In genomic region chr10:42211407-42211806, GRCm38 (mm10) we compare ENCODE assay signal across 13 mouse cellular contexts.
A peak's percentile ranks its signal among the peaks of the same experiment; 100 is the strongest.
DNase-seq lines count a peak whose midpoint lies in the region; ATAC-seq lines count a peak whose summit lies in the region.
"Had no signal": no experiment of that assay in that cellular context is flagged by ENCODE, and none has a peak within 500 bp of the region (broad histone marks: within the 10 kb centered on the region; RNA-seq: fewer than 3 reads in every experiment).

No protein-coding gene starts in this region.

- peak; percentile 69 to 75 for DNase-seq in heart, adult 18-20 months
- DNase-seq in heart, embryonic 10.5 days (ENCODE audit: low spot score) = no peak
- DNase-seq in kidney, postnatal 10 days = peak; percentile 57
- peak; percentile 56 for DNase-seq in lung, postnatal 14 days
- no peak for DNase-seq in embryo, embryonic 10 days (ENCODE audit: low spot score)
- no peak for DNase-seq in ovary, postnatal 36 days (ENCODE audit: low spot score)
- DNase-seq: adrenal gland, postnatal 14 days; embryo, embryonic 11 days; heart, postnatal 36 days; thymus, postnatal 14 days had no signal

- no peak for ATAC-seq in kidney, embryonic 16.5 days (ENCODE audit: low FRiP score, low TSS enrichment)
- peak; percentile 44; the same call in 1 of the 2 replicates for ATAC-seq in embryonic facial prominence, embryonic 15.5 days (ENCODE audit: insufficient number of reproducible peaks, low FRiP score, low TSS enrichment, low read depth)
- ATAC-seq: forebrain, embryonic 13.5 days had no signal

- H3K36me3 ChIP-seq in heart, embryonic 10.5 days = peaks cover 8% of the 10 kb centered on the region; the same call in 1 of the 2 replicates
- H3K36me3 ChIP-seq in kidney, embryonic 16.5 days (ENCODE audit: insufficient read depth, low read length) = no peaks in the 10 kb centered on the region; the same call in 1 of the 2 replicates
- no peaks in the 10 kb centered on the region for H3K36me3 ChIP-seq in embryonic facial prominence, embryonic 15.5 days

- no peaks in the 10 kb centered on the region for H3K27me3 ChIP-seq in heart, embryonic 10.5 days (ENCODE audit: insufficient read depth, poor library complexity, severe bottlenecking)
- H3K27me3 ChIP-seq in kidney, embryonic 16.5 days (ENCODE audit: insufficient read depth, low read length) = no peaks in the 10 kb centered on the region
- H3K27me3 ChIP-seq in embryonic facial prominence, embryonic 15.5 days = no peaks in the 10 kb centered on the region
- H3K27me3 ChIP-seq: forebrain, embryonic 13.5 days had no signal

- no peak overlapping the region for H3K9ac ChIP-seq in kidney, embryonic 16.5 days (replicated peaks; ENCODE audit: low read length)
- no peak overlapping the region for H3K9ac ChIP-seq in embryonic facial prominence, embryonic 15.5 days
- H3K9ac ChIP-seq: forebrain, embryonic 13.5 days had no signal

- H3K4me3 ChIP-seq in heart, embryonic 10.5 days = no peak overlapping the region
- no peak overlapping the region for H3K4me3 ChIP-seq in kidney, embryonic 16.5 days (ENCODE audit: low read length)
- no peak overlapping the region for H3K4me3 ChIP-seq in embryonic facial prominence, embryonic 15.5 days (replicated peaks)
- H3K4me3 ChIP-seq: forebrain, embryonic 13.5 days had no signal

- H3K27ac ChIP-seq in heart, embryonic 10.5 days = no peak overlapping the region
- H3K27ac ChIP-seq in kidney, embryonic 16.5 days (ENCODE audit: low read length) = no peak overlapping the region
- peak overlapping the region; percentile 60 for H3K27ac ChIP-seq in embryonic facial prominence, embryonic 15.5 days (replicated peaks)
- H3K27ac ChIP-seq: forebrain, embryonic 13.5 days had no signal

- H3K9me3 ChIP-seq in heart, embryonic 10.5 days = no peaks in the 10 kb centered on the region
- peaks cover 11% of the 10 kb centered on the region for H3K9me3 ChIP-seq in kidney, embryonic 16.5 days (ENCODE audit: low read length)
- H3K9me3 ChIP-seq in embryonic facial prominence, embryonic 15.5 days (replicated peaks) = no peaks in the 10 kb centered on the region
- H3K9me3 ChIP-seq: forebrain, embryonic 13.5 days had no signal

- H3K4me1 ChIP-seq in heart, embryonic 10.5 days = peaks cover 12% of the 10 kb centered on the region
- H3K4me1 ChIP-seq in kidney, embryonic 16.5 days (ENCODE audit: insufficient read depth, low read length) = peaks cover 10% of the 10 kb centered on the region
- H3K4me1 ChIP-seq in embryonic facial prominence, embryonic 15.5 days = peaks cover 42% of the 10 kb centered on the region

- 90% methylated on average over 7 of the region's 7 CpGs for WGBS in heart, embryonic 10.5 days
- WGBS in kidney, embryonic 16.5 days = 72% methylated on average over 7 of the region's 7 CpGs
- 48% methylated on average over 7 of the region's 7 CpGs for WGBS in embryonic facial prominence, embryonic 15.5 days

- no peak overlapping the region for H3K4me2 ChIP-seq in kidney, embryonic 16.5 days (replicated peaks; ENCODE audit: low read depth, low read length)
- H3K4me2 ChIP-seq in embryonic facial prominence, embryonic 15.5 days (replicated peaks) = no peak overlapping the region
- H3K4me2 ChIP-seq: forebrain, embryonic 13.5 days had no signal

Comparison
In these comparisons a context has a peak if more than half of its experiments do, and no peak if none do; other contexts are left out.
1. DNase-seq: peak in heart, adult 18-20 months (2 of 2), kidney, postnatal 10 days (single experiment) and lung, postnatal 14 days (single experiment); none in heart, embryonic 10.5 days (single experiment), embryo, embryonic 10 days (single experiment) and ovary, postnatal 36 days (single experiment).